Mouse (Mus musculus) lung, embryonic 15.5 days (tissue): ENCODE measurements at regions not wholly inside any gene's neighbourhood (a gene's known extent, or its start where the extent isn't known, plus 50 kb on each side); places are given as distances from the start of the nearest gene placed in this dataset.

Experiments used
- ATAC-seq: fragments of 200-750 bp; cut with Nextera tagmentation; 2 replicates; pipeline ENCODE4 v1.8.0; 2017; ENCODE audit warnings: moderate number of reproducible peaks, borderline replicate concordance; ENCODE audit not compliant: low FRiP score, low TSS enrichment; ENCODE audit errors: extremely low read depth
- H3K27ac ChIP-seq: fragments of 300-500 bp; sonication (generic); 2 replicates; pipeline ENCODE4 v1.5.1; 2015; ENCODE audit warnings: moderate library complexity, mild to moderate bottlenecking, inconsistent platforms
- H3K27me3 ChIP-seq: fragments of 300-500 bp; sonication (generic); 2 replicates; pipeline ENCODE4 v1.6.1; 2015; ENCODE audit warnings: inconsistent platforms
- H3K36me3 ChIP-seq: fragments of 300-500 bp; sonication (generic); 2 replicates; pipeline ENCODE4 v1.6.1; 2015; ENCODE audit warnings: inconsistent platforms
- H3K4me1 ChIP-seq: fragments of 300-500 bp; sonication (generic); 2 replicates; pipeline ENCODE4 v1.6.1; 2015; ENCODE audit warnings: inconsistent platforms
- H3K4me2 ChIP-seq: fragments of 300-500 bp; sonication (generic); 2 replicates; pipeline ENCODE4 v1.6.1; 2015; ENCODE audit warnings: inconsistent platforms, mild to moderate bottlenecking, moderate library complexity
- H3K4me3 ChIP-seq: fragments of 300-500 bp; sonication (generic); 2 replicates; pipeline ENCODE4 v1.5.1; 2015; ENCODE audit warnings: mild to moderate bottlenecking, inconsistent platforms
- H3K9ac ChIP-seq: fragments of 300-500 bp; sonication (generic); 2 replicates; pipeline ENCODE4 v1.6.1; 2015; ENCODE audit warnings: inconsistent platforms
- H3K9me3 ChIP-seq: fragments of 300-500 bp; sonication (generic); 2 replicates; pipeline ENCODE4 v1.6.1; 2016; ENCODE audit warnings: inconsistent platforms
- WGBS: fragments of 180-500 bp; shearing (Covaris S2); methylation state at CpG from one replicate; pipeline ENCODE4 v1.1.7; 2015; 5-methylcytosine and 5-hydroxymethylcytosine counted together

DNA sequence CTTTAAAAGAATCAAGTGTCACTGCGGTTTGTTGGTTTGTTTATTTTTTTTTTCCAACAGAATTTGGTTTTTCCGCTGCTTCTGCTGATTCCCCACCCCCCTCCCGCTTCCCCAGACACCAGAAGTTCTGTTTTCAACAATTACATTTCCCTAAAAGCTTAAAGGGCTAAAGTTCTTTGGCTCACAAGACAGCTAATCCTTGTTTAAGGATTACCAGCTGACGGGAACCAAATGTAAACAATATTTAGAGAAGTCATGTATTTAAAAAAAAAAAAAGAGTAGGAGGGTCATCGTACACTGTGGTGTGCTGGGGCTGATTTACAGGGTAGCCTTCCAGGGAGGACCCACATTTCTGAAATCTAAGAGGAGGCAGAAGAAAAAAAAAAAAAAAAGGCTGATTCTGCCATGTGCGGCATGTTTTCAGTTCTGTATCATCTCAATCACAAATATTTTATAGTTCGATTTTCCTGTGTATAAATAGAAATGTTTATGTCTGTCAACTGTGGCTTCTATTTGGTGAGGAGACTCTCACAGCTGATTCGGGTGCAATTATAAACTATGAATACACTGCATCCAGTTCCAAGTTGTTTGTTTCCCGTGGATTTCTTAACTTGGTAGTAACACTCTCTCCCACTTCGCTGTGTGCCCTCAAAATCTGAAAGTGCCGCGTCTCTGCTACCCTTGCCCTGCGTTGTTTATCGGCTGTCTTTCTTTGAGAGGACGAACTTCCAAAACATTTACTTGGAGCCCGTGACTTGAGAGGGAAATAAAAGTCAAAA lies 456.3 kb upstream of the Jarid2 start:
- peak overlapping the region; percentile 31; the same call in 1 of the 2 replicates for H3K27ac ChIP-seq
- H3K36me3 ChIP-seq, result no peaks in the 10 kb centered on the region
- 37% methylated on average over 16 of the region's 16 CpGs for WGBS
- H3K4me1 ChIP-seq, result 0 out of 2 replicates have a peak, but pooled peaks cover 3% of the 10 kb centered on the region
- H3K4me3 ChIP-seq, result no peak overlapping the region
- no peaks in the 10 kb centered on the region for H3K9me3 ChIP-seq
- no peaks in the 10 kb centered on the region for H3K27me3 ChIP-seq
- no peak overlapping the region for H3K9ac ChIP-seq
- peak overlapping the region; percentile 44 for H3K4me2 ChIP-seq
- peak; percentile 42; the same call in 1 of the 2 replicates for ATAC-seq

DNA sequence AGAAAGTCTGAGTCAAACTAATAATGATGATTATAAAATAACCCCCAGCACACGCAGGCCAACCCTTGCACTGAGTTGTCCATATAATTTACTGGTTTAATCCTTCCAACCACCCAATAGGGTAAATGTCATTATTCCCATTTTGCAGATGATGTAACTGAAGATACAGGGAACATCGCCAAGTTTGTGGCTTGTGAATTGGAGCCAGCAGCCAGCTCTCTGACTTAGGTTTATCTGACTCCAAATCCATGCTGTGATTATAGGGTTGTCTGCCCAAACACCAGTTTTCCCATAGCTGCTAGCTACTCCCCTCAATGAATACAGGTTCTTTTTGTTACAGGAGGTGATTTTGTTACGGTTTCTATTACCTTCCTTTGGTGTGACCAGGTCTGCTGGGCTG lies 451.3 kb upstream of the Jarid2 start:
- Histone ChIP-seq H3K27ac (no peak overlapping the region), H3K4me1 (peaks cover 17% of the 10 kb centered on the region), H3K4me2 (no peak overlapping the region), H3K36me3 (no peaks in the 10 kb centered on the region), H3K27me3 (no peaks in the 10 kb centered on the region), H3K4me3 (no peak overlapping the region), H3K9ac (no peak overlapping the region), H3K9me3 (no peaks in the 10 kb centered on the region)
- ATAC-seq, result no peak
- 77% methylated on average over 3 of the region's 3 CpGs for WGBS

- H3K36me3 ChIP-seq, result no peaks in the 10 kb centered on the region
- H3K9me3 ChIP-seq, result no peaks in the 10 kb centered on the region
- no peaks in the 10 kb centered on the region for H3K27me3 ChIP-seq
- 34% methylated on average over 4 of the region's 4 CpGs for WGBS
- ATAC-seq, result no peak
- H3K4me1 ChIP-seq, result peaks cover 21% of the 10 kb centered on the region
- H3K4me2 ChIP-seq, result no peak overlapping the region
- H3K27ac ChIP-seq, result no peak overlapping the region
- H3K4me3 ChIP-seq, result no peak overlapping the region
- no peak overlapping the region for H3K9ac ChIP-seq
These were observed 450.2 kb upstream of the Jarid2 start for GRCm38 (mm10) chr13:44279036-44279435.

DNA sequence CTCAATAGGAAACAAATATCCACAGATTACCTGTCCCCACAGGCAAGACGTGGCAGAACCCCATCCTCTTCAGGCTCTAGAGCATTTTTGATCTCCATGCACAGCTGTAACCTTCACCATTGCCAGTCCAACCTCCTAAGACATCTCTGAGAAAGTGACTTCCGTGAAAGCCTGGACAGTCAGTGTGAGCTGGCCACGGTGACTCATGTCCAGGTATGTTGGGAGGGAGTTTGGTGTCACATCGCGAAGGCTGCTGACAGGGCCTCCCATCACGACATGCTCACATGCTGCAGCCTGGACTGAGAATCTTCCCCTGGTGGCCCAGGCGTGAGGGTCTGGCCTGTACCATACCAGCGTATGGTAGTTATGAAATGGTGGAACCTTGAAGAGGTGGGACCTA lies 449.0 kb upstream of the Jarid2 start:
- Histone ChIP-seq H3K9me3 (no peaks in the 10 kb centered on the region), H3K4me3 (no peak overlapping the region), H3K4me1 (peaks cover 21% of the 10 kb centered on the region), H3K27me3 (no peaks in the 10 kb centered on the region), H3K9ac (no peak overlapping the region), H3K36me3 (no peaks in the 10 kb centered on the region), H3K4me2 (no peak overlapping the region), H3K27ac (no peak overlapping the region)
- no peak for ATAC-seq
- whole genome bisulfite sequencing, result 90% methylated on average over 8 of the region's 8 CpGs

GRCm38 (mm10) chr13:44281796-44282195 lies 447.5 kb upstream of the Jarid2 start:
- no peak for ATAC-seq
- no peak overlapping the region for H3K27ac ChIP-seq
- H3K9me3 ChIP-seq, result no peaks in the 10 kb centered on the region
- H3K27me3 ChIP-seq, result no peaks in the 10 kb centered on the region
- no peak overlapping the region for H3K9ac ChIP-seq
- no peaks in the 10 kb centered on the region for H3K36me3 ChIP-seq
- H3K4me2 ChIP-seq, result no peak overlapping the region
- H3K4me1 ChIP-seq, result peaks cover 21% of the 10 kb centered on the region
- 44% methylated on average over 6 of the region's 6 CpGs for WGBS
- no peak overlapping the region for H3K4me3 ChIP-seq

GRCm38 (mm10) chr13:44282306-44282705 lies 447.0 kb upstream of the Jarid2 start:
- Histone ChIP-seq H3K27me3 (no peaks in the 10 kb centered on the region), H3K27ac (no peak overlapping the region)

DNA sequence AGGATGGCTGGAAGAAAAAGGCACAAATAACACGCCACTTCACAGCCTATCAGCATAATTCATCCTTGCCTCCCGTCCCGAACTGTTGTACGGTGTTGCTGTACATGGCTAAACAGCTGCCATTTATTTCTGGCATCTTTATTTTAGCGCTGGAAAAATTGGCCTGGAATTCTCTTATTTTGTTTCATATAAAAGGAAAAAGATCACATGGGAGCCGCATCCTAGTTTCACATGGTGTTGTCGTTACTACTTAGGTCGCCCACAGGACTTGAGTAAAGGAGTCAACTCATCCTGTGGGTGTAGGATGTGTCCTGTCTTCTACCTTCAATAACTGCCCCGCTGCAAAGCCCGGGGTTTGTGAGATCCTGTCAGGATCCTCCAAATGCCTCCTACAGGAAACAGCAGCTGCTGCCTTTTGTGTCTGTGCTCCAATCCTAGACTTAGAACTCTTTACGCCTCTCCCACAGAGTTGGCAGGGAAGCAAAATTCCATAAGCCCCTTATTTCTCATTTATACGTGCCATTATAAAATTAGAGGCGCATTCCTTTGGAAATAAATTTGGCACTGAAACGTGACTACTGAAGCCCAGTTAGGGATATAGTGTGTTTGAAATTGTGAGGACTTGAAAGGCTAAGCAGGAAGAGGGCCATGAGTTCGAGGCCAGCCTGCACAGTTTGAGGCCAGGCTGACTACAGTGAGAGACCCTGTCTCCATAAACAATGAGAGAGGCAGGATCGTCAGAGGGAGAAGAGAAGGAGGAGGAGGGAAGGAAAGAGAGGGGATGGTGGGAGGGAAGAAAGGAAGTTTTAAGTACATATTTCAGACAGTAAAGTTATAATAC lies 446.3 kb upstream of the Jarid2 start:
- peak; percentile 52; the same call in 1 of the 2 replicates for ATAC-seq
- Histone ChIP-seq H3K4me1 (peaks cover 21% of the 10 kb centered on the region), H3K27ac (peak overlapping the region; percentile 63), H3K9me3 (no peaks in the 10 kb centered on the region), H3K4me2 (no peak overlapping the region), H3K9ac (no peak overlapping the region), H3K36me3 (no peaks in the 10 kb centered on the region), H3K4me3 (no peak overlapping the region), H3K27me3 (no peaks in the 10 kb centered on the region)
- 40% methylated on average over 16 of the region's 16 CpGs for WGBS

More at GRCm38 (mm10) chr13:44282306-44282705, 447.0 kb upstream of the Jarid2 start:
- no peak overlapping the region for H3K9ac ChIP-seq
- no peak for ATAC-seq
- no peak overlapping the region for H3K4me2 ChIP-seq
- WGBS, result 51% methylated on average over 9 of the region's 9 CpGs
- H3K9me3 ChIP-seq, result no peaks in the 10 kb centered on the region
- H3K36me3 ChIP-seq, result no peaks in the 10 kb centered on the region
- no peak overlapping the region for H3K4me3 ChIP-seq
- H3K4me1 ChIP-seq, result peaks cover 21% of the 10 kb centered on the region

DNA sequence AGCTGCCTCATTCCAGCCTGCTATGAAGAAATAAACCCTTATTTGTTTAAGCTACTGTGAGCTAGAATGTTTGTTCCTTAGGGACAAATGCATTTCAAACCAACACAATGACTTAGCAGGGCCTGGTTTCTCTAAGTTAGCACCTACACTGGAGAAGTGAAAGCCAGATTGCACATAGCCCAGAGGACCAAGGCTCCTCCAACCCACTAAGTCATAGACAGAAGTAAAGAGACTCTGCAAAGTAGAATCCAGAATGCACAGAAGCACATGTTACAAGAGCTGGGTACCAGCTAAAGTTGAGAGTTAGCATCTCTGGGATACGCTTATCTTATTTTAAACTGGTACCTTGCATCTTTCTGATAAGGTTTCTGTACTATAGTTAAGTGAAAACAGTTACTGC lies 443.4 kb upstream of the Jarid2 start:
- H3K27me3 ChIP-seq, result no peaks in the 10 kb centered on the region
- no peak overlapping the region for H3K9ac ChIP-seq
- H3K36me3 ChIP-seq, result no peaks in the 10 kb centered on the region
- H3K4me2 ChIP-seq, result no peak overlapping the region
- 86% methylated on average over 1 of the region's 1 CpGs for WGBS
- H3K4me1 ChIP-seq, result peaks cover 18% of the 10 kb centered on the region
- no peak for ATAC-seq
- H3K9me3 ChIP-seq, result no peaks in the 10 kb centered on the region; the same call in 1 of the 2 replicates
- H3K27ac ChIP-seq, result no peak overlapping the region
- H3K4me3 ChIP-seq, result no peak overlapping the region

GRCm38 (mm10) chr13:44290199-44290598 lies 439.1 kb upstream of the Jarid2 start:
- H3K27ac ChIP-seq, result no peak overlapping the region
- no peaks in the 10 kb centered on the region; the same call in 1 of the 2 replicates for H3K9me3 ChIP-seq
- 0 out of 2 replicates have a peak, but pooled peaks cover 10% of the 10 kb centered on the region for H3K4me1 ChIP-seq
- 94% methylated on average over 2 of the region's 2 CpGs for WGBS
- H3K4me2 ChIP-seq, result no peak overlapping the region
- no peak overlapping the region for H3K4me3 ChIP-seq
- no peaks in the 10 kb centered on the region for H3K27me3 ChIP-seq
- H3K36me3 ChIP-seq, result no peaks in the 10 kb centered on the region
- no peak for ATAC-seq
- no peak overlapping the region for H3K9ac ChIP-seq

DNA sequence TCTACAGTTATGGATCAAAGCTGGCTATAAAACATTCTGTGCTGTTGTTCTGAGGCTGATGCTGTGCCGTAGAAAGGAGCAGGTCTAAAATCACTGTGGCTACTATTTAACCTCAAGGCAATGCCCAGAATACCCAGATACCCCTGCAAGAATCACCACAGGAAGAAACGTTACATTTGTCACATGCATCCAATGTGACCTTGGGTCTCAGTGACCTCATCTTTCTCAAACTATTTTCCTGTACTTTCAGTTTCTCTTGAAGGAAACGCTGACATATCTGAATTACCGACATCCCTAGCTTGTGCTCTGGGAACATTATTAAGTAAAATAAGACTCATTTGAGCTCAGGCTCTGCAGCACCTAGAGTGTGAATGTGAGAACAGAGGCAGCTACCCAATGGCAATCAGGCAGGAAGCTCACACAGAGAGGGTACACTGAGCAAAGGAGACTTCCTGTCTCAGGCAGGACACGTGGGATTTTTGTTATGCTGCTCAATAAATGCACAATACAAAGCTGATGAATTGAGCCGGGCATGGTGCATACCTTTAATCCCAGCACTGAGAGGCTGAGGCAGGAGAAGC lies 436.7 kb upstream of the Jarid2 start:
- ATAC-seq, result no peak
- no peak overlapping the region for H3K27ac ChIP-seq
- 65% methylated on average over 6 of the region's 6 CpGs for WGBS
- no peaks in the 10 kb centered on the region for H3K36me3 ChIP-seq
- H3K4me3 ChIP-seq, result no peak overlapping the region
- H3K9ac ChIP-seq, result no peak overlapping the region
- H3K4me1 ChIP-seq, result 0 out of 2 replicates have a peak, but pooled peaks cover 10% of the 10 kb centered on the region
- no peak overlapping the region for H3K4me2 ChIP-seq
- no peaks in the 10 kb centered on the region; the same call in 1 of the 2 replicates for H3K9me3 ChIP-seq
- no peaks in the 10 kb centered on the region for H3K27me3 ChIP-seq

DNA sequence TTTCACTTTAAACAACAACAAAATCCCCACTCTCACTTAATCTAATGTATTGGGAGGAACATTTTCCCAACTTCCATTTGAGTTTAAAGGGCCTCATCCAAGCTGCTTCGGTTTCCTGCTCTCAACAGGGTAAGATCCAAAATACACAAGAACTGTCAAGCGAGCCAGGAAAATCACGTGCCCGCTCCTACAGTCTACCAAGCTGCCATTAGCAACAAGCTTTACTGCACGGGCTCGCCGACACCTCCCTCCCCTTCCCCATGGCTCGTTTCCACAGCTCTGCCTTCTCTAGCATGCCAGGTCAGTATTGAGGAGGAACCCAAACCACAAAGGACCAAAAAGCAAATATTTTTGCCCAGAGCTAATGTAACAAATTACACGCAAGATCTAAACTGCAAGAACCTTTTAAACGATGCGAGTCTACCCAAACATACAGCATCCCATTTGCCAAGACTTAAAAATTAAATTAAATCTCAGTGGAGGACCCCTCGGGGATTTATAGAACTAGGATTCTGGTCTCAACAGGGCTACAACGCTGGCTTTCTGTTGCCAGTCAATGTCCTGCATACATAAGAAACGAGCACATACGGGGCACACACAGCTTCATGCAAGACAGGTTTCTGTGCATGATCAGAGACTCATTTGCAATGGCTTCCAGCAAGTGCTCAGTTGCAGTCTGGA lies 435.4 kb upstream of the Jarid2 start:
- Histone ChIP-seq H3K27ac (no peak overlapping the region), H3K27me3 (no peaks in the 10 kb centered on the region), H3K4me2 (no peak overlapping the region), H3K9ac (no peak overlapping the region), H3K36me3 (no peaks in the 10 kb centered on the region), H3K4me3 (no peak overlapping the region), H3K9me3 (no peaks in the 10 kb centered on the region; the same call in 1 of the 2 replicates), H3K4me1 (0 out of 2 replicates have a peak, but pooled peaks cover 10% of the 10 kb centered on the region)
- no peak for ATAC-seq
- WGBS, result 61% methylated on average over 15 of the region's 15 CpGs
